Mouse (Mus musculus) adrenal gland, postnatal 36 days (tissue): ENCODE results near the gene Rnf31. TPM values are rescaled to one million over a fixed set of nuclear protein-coding genes. Genes with fewer than 3 reads are reported as not detected.

Experiments
- DNase-seq, 2 experiments: peaks; one replicate each; pipeline ENCODE4 v3.0.0; 2021; ENCODE audit warnings: mixed read lengths in 1 of 2
- long read RNA-seq, 2 experiments: library from polyadenylated mRNA; stranded (forward); transcript quantifications; one replicate each; pipeline ENCODE4 v2.0.0; 2021; ENCODE audit warnings: borderline sequencing depth in 2 of 2
- total RNA-seq, 2 experiments: library from RNA; stranded (reverse); gene quantifications; 2 replicates each; pipeline ENCODE4 v1.2.3; 2021

Rnf31 gene
- 10 to 100 TPM; 33.7 to 33.9 TPM for total RNA-seq
- long read RNA-seq, experiment 1, transcript Rnf31-201 (21 exons, 3,485 nt) = major isoform, 5 of 13 reads
- long read RNA-seq, experiment 1, partial matches to known transcripts = 6 of 13 reads
- long read RNA-seq, experiment 1, other reads (novel, unspliced or antisense) = 2 of 13 reads
- long read RNA-seq, experiment 2, partial matches to known transcripts = 0 of 4 reads
- long read RNA-seq, experiment 2, other reads (novel, unspliced or antisense) = 0 of 4 reads

- DNase-seq = peak; percentile 96 to 97
Measured at GRCm38 (mm10) chr14:55591331-55591891, at the start of gene Rnf31. Gene Rnf31, plus strand, starts transcription at chr14:55591708.

- no peak for DNase-seq
Measured at GRCm38 (mm10) chr14:55542268-55542667, 49.2 kb upstream of the Rnf31 start.

GRCm38 (mm10) chr14:55544334-55544733 lies 47.2 kb upstream of the Rnf31 start:
- no peak for DNase-seq

- no peak for DNase-seq
Measured at GRCm38 (mm10) chr14:55550191-55550590, 41.3 kb upstream of the Rnf31 start.

GRCm38 (mm10) chr14:55551347-55551746 lies 40.2 kb upstream of the Rnf31 start:
- DNase-seq = no peak

- no peak for DNase-seq
Measured at GRCm38 (mm10) chr14:55551794-55552193, 39.7 kb upstream of the Rnf31 start.

- no peak for DNase-seq
Measured at GRCm38 (mm10) chr14:55554635-55555034, 36.9 kb upstream of the Rnf31 start.

GRCm38 (mm10) chr14:55555788-55556187 lies 35.7 kb upstream of the Rnf31 start:
- no peak for DNase-seq

- DNase-seq = peak; percentile 80 to 88
Measured at GRCm38 (mm10) chr14:55557003-55557402, 34.5 kb upstream of the Rnf31 start.

- no peak for DNase-seq
Measured at GRCm38 (mm10) chr14:55557587-55557986, 33.9 kb upstream of the Rnf31 start.

- DNase-seq = no peak
Measured at GRCm38 (mm10) chr14:55558740-55559448, 32.6 kb upstream of the Rnf31 start.

- peak; percentile 94 for DNase-seq
Measured at GRCm38 (mm10) chr14:55559799-55560201, 31.7 kb upstream of the Rnf31 start, which contains the start of gene Dcaf11. Gene Dcaf11, plus strand, starts transcription at chr14:55560006.

- peak; percentile 98 for DNase-seq
Measured at GRCm38 (mm10) chr14:55560202-55561073, 31.1 kb upstream of the Rnf31 start, which contains the start of gene A730061H03Rik. Gene A730061H03Rik, minus strand, starts transcription at chr14:55560406.

- DNase-seq = no peak
Measured at GRCm38 (mm10) chr14:55561860-55562259, 29.6 kb upstream of the Rnf31 start.

- DNase-seq = no peak
Measured at GRCm38 (mm10) chr14:55563249-55563648, 28.3 kb upstream of the Rnf31 start.

- no peak for DNase-seq
Measured at GRCm38 (mm10) chr14:55565748-55566147, 25.8 kb upstream of the Rnf31 start.

GRCm38 (mm10) chr14:55567496-55567895 lies 24.0 kb upstream of the Rnf31 start:
- no peak for DNase-seq

- DNase-seq = no peak
Measured at GRCm38 (mm10) chr14:55570588-55570987, 20.9 kb upstream of the Rnf31 start.

GRCm38 (mm10) chr14:55571760-55572159 lies 19.7 kb upstream of the Rnf31 start:
- no peak for DNase-seq

GRCm38 (mm10) chr14:55575302-55575701 lies 16.2 kb upstream of the Rnf31 start, which contains the start of gene Fitm1:
Gene Fitm1, plus strand, starts transcription at chr14:55575617.
- DNase-seq = peak in 1 of 2 experiments; percentile 42

- DNase-seq = no peak
Measured at GRCm38 (mm10) chr14:55575711-55576110, 15.8 kb upstream of the Rnf31 start.

- DNase-seq = peak in 1 of 2 experiments; percentile 30
Measured at GRCm38 (mm10) chr14:55576376-55576775, 15.1 kb upstream of the Rnf31 start.
